Mouse (Mus musculus): ENCODE measurements around the gene Gm21974. TPM values are rescaled to one million over a fixed set of nuclear protein-coding genes. Genes with fewer than 3 reads are reported as not detected.
"Not testable (repeated sequence)": the region's sequence is repeated elsewhere in the genome, so short reads cannot be mapped to it uniquely, and the experiment has no call there.

Gm21974 gene
- total RNA-seq, 2 experiments from 2014 or later, result not detected

DNA sequence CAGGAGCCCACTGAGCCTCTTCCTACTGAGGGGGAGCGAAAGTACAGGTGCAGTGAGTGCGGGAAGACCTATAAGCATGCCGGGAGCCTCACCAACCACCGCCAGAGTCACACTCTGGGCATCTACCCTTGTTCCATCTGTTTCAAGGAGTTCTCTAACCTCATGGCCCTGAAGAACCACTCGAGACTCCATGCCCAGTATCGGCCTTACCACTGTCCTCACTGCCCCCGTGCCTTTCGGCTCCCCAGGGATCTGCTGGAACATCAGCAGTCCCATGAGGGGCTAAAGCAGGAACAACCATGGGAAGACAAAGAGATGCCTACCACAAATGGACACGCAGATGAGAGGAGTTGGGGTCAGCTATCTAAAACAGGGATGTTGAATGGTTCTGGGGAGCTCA is 16.0 kb downstream of the Gm21974 start:
- DNase-seq, result no peak
- intact Hi-C loops (cut with DNase I), result no loop called here

DNA sequence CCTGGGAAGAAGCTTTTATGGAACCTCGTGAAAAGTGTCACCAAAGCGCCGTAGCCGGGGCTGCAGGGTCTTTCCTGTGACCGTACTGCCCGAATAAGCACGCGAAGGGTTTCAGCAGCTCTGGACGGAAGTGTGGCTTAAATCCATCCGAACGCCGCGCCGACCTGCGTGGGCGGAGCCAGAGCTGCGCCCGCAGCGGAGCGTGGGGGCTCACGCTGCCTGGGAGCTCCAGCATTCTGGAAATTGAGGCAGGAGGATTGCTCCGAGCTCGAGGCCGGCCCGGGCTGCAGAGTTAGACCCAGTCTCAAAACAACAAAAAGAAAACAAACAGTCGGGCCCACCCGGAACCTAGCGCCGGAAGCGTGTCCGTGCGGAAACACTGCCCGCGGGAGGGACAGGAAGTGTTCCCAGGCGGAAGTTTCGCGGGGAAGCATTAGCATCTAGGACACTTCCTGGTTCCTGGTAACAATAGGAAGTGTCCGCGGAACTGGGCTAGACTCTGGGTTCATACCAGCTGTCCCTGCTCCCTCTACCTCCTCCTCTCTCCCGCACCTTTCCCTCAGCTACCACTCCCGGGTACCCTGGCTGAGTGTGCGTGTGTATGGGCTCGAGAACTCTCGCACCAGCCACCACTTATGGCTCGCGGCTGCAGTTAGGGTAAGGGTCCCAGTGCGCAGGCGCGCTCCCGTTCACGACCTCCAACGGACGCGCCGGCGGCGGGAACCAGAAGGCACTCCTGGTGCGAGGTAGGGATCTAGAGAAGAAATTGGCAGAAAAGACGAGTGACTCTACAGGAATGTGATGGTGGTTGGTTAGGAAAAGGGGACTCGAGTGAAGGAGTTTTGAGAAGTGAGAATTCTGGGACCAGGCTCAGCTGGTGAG is 18.5 kb downstream of the Gm21974 start, which contains the start of gene Zfp668:
Zfp668 (minus strand) TSS at position 362 of the 882 bp plus-strand sequence.
- peak; percentile 92 for DNase-seq
- intact Hi-C loops (cut with DNase I), result no loop called here

DNA sequence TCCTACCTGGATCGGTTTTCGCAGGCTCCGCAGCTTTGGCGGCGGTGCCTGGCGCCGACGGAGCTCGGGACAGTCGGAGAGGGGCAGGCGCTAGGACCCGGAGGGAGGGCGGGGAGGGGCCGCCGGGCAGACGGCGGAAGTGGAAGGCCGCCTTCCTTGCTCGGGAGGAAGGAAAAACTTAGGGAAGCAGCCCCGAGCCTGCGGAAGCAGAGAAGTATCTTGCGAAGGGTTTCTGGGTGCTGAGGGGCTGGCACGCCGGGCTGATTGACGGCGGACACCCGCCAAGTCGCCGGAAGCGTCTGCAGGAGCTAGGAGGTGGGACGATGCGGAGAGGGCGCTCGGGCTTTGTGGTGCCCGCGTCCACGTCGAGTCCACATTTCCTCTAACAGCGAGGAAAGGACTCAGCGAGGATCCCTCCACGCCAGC is 19.2 kb downstream of the Gm21974 start, which contains the start of gene Zfp646:
Zfp646 (plus strand) TSS at position 181 of the 426 bp plus-strand sequence.
- peak; percentile 85 for DNase-seq
- intact Hi-C loops (cut with DNase I), result no loop called here

DNA sequence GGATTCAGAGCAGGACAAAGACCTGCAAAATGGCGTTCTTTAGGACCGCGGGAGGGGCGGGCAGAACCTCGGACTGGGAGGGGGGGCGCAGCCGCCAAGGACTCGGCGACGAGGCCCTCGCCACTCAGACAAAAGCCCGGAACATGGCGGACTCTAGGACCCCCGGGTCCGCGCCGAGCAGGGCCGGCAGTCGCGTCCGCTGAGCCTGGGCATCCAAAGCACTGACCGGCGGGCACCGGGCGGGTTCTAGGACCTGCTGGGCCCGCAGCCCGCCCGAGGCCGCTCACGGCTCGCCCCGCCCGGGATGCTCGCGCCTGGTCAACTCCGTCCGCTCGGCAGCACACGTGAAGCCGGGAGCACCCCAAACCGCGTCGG is 19.6 kb downstream of the Gm21974 start:
- peak; percentile 98 for DNase-seq
- intact Hi-C loops (cut with DNase I), result no loop called here

DNA sequence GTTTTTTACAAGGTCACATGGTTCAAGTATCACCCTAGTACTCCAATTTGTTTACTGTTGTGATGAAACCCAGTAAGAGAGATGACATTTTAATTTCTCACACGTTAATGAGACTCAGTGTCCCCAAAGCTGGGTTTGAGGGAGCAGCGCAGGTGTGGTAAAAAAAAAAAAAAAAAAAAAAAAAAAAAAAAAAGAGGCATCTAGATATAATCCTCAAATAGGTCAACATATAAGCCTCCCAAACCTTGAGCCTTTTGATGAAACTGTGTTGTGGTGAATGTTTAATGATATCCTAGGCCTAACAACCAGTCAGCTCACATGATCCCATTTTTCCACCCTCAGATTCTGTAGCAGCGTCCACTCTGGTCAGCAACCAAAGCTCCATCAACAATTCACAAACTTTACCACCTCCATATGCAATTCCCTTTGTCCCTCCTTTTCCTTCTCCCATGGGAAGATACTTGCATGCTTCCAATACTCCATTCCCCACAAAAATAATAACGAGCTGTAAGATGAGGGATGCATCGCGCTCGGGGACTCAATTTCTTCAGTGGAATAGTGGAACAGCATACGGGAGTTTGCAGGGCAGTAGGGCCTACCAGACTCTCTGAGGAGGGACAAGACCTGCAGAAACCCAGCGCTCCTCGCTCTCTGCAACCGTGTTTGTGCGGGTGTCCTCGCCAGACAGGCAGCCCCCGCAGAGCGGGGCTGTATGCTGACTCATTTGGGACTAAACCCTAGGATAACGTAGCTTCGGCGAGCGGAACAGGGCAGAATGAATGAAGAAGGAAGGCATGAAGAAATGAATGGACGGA is 20.2 kb downstream of the Gm21974 start:
- DNase-seq, result no peak
- intact Hi-C loops (cut with DNase I), result no loop called here

DNA sequence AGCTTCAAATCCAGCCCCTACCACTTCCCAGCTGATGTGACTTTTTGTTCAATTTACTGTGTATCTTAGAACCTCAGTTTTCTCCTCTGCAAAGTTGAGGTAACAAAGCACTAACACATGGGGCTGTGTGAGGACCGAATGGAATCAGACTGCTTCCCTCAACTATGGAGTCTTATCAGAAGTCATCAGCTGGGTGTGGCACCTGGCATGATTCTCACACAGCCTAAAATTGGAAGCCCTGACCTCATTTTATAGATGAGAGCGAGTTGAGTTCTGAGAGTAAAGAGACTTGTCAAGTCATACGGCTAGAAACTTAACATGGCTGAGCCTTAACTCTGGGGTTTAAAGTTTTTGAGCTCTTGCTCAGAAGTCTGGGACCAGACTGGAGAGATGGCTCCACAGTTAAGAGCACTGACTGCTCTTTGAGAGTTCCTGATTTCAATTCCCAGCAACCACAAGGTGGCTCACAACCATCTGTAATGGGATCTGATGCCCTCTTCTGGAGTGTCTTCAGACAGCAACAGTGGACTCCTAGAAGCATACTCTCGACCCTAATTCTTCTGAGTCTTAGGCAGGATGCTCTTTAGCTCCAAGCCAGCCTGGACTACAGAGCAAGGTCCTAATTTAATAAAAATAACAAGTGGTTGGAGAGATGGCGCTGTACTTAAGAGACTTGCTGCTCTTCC is 25.0 kb downstream of the Gm21974 start:
- no peak for DNase-seq
- intact Hi-C loops (cut with DNase I), result no loop called here

DNA sequence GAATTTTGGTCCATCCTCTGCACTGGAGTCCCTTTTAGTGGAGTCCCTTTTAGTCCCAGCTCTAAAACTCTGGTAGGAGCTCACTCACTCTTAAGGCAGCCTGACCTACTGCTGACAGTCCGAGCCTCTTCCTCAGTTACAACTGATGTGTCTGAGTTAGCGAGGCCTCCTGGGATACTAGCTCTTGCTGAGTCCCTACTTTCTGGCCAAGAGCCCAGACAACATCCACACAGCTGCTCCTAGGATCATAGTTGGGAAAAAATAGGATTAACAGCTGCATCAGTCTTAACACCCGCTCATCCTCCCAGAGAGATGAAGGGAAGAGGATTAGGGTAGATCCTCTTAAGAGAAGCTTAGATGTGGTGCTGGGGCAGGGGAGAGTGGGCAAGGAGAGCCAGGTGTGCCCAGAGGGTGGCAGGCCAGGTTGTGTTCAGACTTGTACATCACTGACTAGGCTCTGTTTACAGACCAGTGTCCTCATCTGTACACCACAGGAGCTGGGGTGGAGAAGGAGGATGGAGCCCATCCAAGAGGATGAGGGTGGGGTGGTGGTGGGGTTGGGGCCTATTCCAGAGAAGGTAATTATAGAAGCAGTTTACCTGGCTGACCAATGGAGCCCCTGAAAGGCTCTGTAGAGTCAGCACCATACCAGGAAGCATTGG is 26.0 kb downstream of the Gm21974 start:
- intact Hi-C loops (cut with DNase I), result no loop called here
- no peak for DNase-seq

DNA sequence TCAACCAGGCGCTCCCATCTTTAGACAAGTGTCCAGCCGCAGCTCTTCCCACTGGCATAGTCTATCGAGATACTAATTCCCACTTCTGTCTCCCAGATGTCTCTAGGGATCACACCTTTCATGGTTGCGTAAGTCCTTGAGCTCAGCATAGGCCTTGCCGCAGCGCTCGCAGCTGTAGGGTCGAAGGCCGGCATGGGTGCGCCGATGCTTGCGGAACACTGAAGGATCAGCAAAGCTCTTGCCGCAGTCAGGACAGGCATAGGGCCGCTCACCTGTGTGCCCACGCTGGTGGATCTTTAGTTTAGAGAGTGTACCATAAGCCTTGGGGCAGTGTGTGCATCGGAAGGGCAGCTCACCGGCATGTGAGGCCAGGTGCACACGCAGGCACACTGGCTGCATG is 27.6 kb downstream of the Gm21974 start:
- intact Hi-C loops (cut with DNase I), result no loop called here
- no peak for DNase-seq

DNA sequence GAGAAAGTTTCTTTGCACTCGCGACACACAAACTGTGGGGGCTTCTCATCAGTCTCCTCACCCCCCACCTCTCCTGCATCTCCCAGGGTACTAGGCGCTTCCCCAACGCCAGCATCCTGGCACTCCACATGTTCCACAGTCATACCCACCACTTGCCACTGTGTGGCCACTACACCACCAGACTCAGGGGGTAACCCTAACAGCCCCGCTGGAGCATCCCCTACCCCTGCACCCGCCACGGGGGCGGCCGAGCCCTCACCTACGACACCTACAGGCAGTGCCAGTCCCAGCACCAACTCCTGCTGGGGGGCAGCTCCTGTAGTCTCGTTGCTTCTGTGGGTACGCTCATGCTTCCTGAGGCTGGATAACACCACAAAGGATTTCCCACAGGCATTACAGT is 28.8 kb downstream of the Gm21974 start:
- no peak for DNase-seq
- intact Hi-C loops (cut with DNase I), result no loop called here

DNA sequence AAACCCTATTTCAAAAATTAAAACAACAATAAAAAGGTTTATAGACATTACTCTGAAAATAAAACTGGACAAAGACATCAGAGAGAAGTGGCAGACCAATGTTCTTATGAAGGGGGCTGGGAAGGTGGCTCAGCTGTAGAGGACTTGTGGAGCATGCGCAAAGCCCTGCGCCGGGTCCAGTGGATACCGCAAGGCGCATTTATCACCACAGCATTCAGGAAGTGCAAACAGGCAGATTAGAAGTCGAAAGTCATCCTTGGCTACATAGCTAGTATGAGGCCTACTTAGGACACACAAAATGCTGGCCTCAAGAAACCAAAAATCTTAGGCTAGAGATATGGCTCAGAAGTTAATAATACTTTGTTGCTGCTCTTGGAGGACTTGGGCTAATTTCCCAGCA is 37.0 kb downstream of the Gm21974 start:
- no peak for DNase-seq
- intact Hi-C loops (cut with DNase I), result no loop called here

DNA sequence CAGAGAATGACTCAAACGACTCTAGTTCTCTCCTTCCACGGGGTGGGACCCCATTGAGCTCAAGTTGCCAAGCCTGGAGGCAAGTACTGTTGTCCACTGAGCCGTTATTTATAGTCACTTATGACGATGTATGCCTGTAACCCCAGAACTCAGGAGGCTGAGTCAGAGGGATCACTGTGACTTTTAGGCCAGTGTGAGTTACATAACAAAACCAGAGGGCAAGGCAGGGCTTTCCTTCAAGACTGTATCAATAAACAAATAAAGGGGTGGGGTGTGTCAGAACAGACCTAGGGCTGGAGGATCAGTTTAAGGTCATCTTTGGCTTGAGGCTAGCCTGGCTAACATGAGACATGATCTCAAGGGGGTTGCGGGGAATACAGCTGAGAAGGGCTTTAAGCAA is 44.3 kb downstream of the Gm21974 start:
- no peak for DNase-seq
- intact Hi-C loops (cut with DNase I), result no loop called here

DNA sequence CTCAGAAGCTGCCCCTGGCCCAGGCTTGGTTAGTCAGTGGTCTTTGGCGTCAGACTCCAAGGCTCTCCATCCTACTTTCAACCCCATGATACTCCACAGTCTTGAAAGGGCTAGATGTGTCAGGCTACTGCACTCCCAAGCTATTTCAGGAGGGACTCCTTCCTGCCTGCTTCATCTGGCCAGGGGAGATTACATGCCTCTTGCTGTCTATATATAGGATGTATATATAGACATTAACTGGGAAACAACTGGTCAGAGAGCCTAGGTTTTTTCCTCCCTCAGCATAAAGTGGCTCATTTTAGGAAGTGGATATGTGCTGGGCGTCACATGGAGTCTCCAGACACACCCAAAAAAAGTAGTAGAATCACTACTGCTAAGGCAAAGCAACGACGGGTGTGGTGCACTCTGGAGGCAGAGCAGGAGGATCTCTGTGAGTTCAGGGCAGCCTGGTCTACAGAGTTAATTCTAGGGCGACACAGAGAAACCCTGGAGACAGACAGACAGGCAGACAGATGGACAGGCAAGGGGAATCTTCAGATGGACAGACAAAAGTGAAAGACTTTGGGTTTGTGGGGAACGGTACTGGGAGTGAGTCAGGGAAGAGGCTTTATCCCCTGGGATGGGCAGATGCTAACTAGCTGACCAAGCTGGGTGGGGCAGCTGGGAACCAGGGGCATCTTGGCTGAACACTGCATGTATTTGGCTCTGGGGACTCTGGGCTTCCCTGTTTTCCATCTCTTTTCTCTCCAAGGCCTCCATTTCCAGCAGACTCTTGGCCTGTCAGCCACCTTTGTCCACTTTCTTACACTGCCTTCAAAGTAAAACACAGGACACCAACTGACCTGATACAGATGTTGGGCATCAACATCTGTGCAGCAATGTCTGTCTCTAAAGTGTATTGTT is 45.0 kb downstream of the Gm21974 start:
- intact Hi-C loops (cut with DNase I), result no loop called here
- no peak for DNase-seq

DNA sequence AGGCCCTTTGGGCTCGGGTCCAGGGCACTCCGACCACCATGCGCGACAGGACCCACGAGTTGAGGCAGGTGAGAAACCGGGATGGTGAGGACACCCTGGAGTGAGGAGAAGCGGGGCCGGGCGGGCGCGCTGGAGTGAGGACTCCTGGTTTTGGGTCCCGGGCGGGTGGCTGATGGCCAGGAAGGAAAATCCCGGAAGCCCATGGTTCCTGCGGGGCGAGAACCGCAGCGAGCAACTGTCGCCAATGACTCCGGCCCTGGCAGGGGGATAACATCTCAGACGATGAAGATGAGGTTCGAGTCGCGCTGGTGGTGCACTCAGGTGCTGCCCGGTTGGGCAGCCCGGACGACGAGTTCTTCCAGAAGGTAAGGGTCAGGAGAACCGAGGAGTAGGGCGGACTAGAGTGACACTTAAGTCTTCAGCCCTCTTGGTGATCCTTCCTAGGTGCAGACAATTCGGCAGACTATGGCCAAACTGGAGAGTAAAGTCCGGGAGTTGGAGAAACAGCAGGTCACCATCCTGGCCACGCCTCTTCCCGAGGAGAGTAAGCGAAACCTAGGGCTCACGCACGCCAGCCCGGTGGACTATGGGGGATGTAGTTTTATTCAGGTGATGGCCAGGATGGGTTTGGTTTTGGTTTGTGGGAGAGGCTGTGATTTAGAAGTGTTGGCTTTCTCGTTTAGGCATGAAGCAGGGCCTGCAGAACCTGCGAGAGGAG is 53.1 kb downstream of the Gm21974 start:
- peak; percentile 73 for DNase-seq
- intact Hi-C loops (cut with DNase I), result no loop called here

DNA sequence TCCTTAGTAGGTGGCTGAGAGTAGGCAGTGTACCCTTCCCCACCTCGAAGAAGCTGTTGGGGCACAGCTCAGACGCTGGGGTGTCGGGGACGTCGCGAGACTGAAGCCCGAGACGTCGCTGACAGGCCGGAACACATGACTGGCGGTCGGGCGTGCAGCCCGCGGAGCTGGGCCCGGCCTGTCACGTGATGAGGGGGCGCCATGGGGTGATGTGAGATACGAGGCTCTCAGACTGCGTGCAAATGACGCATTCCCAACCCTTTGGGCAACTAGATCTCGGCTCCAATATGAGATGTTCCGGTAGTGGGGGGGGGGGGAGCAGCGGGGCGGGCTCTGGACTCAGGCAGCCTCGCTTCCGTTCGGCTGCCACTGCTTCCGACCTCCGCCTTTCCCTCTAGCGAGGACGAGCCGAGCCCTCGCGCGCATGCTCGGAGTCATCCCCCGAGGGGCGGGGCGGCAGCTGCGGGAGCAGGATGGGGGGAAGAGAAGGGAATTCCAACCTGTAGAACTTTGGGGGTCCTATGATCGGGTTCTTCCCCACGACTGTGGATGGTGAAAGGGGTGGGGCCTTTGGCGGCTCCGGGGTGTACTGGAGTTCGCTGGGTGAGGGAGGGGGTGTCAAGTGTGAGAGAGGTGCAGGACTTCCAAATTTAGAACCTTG is 53.8 kb downstream of the Gm21974 start:
- peak; percentile 96 for DNase-seq
- intact Hi-C loops (cut with DNase I), result no loop called here

DNA sequence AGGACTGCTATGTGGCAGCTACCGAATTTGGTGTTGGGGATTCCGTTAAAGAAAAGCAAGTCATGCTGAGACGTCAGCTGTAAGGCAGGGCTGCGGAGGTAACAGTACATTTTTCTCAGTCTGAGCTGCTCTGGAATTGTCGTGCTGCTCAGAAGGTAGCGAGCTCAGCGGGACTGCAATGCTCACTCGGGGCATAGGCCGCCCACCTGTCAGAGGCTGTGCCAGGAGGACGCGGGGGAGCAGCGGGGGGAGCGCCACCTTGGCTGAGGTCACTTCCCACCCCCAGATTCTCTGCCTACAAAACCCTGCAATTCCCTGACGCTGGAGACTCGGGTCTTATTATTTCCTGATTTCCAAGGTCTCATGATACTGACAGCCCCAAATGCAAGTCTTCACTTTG is 54.4 kb downstream of the Gm21974 start:
- intact Hi-C loops (cut with DNase I), result no loop called here
- DNase-seq, result peak; percentile 42

DNA sequence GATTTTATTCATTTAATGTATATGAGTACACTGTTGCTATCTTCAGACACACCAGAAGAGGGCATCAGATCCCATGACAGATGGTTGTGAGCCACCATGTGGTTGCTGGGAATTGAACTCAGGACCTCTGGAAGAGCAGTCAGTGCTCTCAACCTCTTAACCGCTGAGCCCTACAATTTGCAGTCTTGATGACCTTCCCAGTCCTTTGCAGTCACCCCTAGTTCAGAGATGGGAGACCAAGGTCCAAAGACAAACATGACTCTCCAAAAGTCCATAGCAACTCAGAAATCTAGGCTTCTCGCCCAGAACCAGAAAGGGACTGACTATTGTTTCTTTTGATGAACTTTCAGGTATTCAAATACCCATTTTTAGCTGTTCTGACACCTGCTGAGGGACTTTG is 55.2 kb downstream of the Gm21974 start:
- intact Hi-C loops (cut with DNase I), result not testable (repeated sequence)

DNA sequence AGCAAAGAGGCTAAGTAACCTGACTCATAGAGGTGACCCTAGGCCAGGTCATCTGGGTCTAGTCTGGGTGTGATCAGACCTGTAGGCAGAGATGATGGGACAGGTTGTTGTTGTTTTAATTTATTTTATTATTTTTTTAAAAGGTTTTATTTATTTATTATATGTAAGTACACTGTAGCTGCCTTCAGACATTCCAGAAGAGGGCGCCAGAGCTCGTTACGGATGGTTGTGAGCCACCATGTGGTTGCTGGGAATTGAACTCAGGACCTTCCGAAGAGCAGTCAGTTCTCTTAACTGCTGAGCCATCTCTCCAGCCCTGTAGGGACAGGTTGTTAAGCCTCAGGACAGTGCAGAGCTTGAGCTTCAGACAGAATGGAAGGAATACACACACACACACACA is 57.4 kb downstream of the Gm21974 start:
- intact Hi-C loops (cut with DNase I); DNase-seq: not testable (repeated sequence)

More for the DNA sequence above, 55.2 kb downstream of the Gm21974 start:
- not testable (repeated sequence) for DNase-seq

DNA sequence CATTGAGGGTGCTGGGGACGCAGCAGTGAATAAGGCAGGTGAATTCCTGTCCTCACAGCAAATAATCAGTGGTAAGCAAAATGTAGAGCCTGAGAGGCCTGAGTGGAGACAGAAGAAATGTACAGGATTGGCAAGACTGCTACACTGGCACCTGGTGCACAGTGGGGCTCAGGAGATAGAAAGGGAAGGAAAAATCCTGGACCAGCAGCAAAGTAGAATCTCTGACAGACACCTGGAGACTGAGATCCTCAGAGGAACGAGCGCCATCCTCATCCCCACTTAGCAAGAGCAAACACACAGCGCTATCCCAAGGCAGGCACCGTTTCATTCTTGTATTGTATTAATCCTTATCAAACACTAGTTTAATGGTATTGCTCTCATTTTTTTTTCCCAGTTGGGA is 57.8 kb downstream of the Gm21974 start:
- intact Hi-C loops (cut with DNase I), result no loop called here

More for the DNA sequence above, 57.8 kb downstream of the Gm21974 start:
- DNase-seq, result no peak

Measured in left cerebral cortex, postnatal 4 days (tissue).